Mouse (Mus musculus) midbrain, embryonic 10.5 days (tissue): ENCODE measurements around the gene Cebpa. TPM values are rescaled to one million over a fixed set of nuclear protein-coding genes. Genes with fewer than 3 reads are reported as not detected.

ENCODE experiments used
- DNase-seq: peaks from one replicate; pipeline ENCODE4 v3.0.0-alpha.2; 2017; ENCODE audit warnings: low spot score
- H3K27ac ChIP-seq: fragments of 300-500 bp; sonication (generic); replicated peaks from 2 replicates; pipeline ENCODE4 v1.5.1; 2016; ENCODE audit warnings: mild to moderate bottlenecking
- H3K27me3 ChIP-seq: fragments of 300-500 bp; sonication (generic); 2 replicates; pipeline ENCODE4 v1.6.1; 2016; ENCODE audit warnings: low read depth, mild to moderate bottlenecking; ENCODE audit not compliant: poor library complexity, severe bottlenecking
- H3K36me3 ChIP-seq: fragments of 300-500 bp; sonication (generic); 2 replicates; pipeline ENCODE4 v1.6.1; 2016; ENCODE audit warnings: mild to moderate bottlenecking, moderate library complexity
- H3K4me1 ChIP-seq: fragments of 300-500 bp; sonication (generic); 2 replicates; pipeline ENCODE4 v1.6.1; 2016
- H3K4me3 ChIP-seq: fragments of 300-500 bp; sonication (generic); 2 replicates; pipeline ENCODE4 v1.5.1; 2016; ENCODE audit warnings: mild to moderate bottlenecking, moderate library complexity
- H3K9me3 ChIP-seq: fragments of 300-500 bp; sonication (generic); replicated peaks from 2 replicates; pipeline ENCODE4 v1.6.1; 2016; ENCODE audit warnings: mild to moderate bottlenecking
- WGBS: fragments of 180-500 bp; shearing (Covaris S2); methylation state at CpG from one replicate; pipeline ENCODE4 v1.1.7; 2016; 5-methylcytosine and 5-hydroxymethylcytosine counted together
- polyA plus RNA-seq: library from polyadenylated mRNA; unstranded; fragments of >200 nt; fragmentation: Nextera tagmentation; extraction: Ambion mirVana; gene quantifications from 2 replicates; pipeline ENCODE4 v1.2.1, GENCODE M21; 2016

Gene Cebpa
- polyA plus RNA-seq, 1 experiment from 2014 or later, result 0.38 TPM

GRCm38 (mm10) chr7:35122401-35123320 lies 3.6 kb downstream of the Cebpa start:
- Histone ChIP-seq H3K36me3 (no peaks in the 10 kb centered on the region), H3K27me3 (peaks cover 91% of the 10 kb centered on the region), H3K4me3 (no peak overlapping the region), H3K27ac (no peak overlapping the region), H3K9me3 (no peaks in the 10 kb centered on the region), H3K4me1 (peaks cover 47% of the 10 kb centered on the region)
- no peak for DNase-seq
- WGBS, result 52% methylated on average over 10 of the region's 10 CpGs

GRCm38 (mm10) chr7:35123431-35123953 lies 4.4 kb downstream of the Cebpa start:
- Histone ChIP-seq H3K27me3 (peaks cover 85% of the 10 kb centered on the region), H3K4me3 (no peak overlapping the region), H3K9me3 (no peaks in the 10 kb centered on the region), H3K27ac (no peak overlapping the region), H3K36me3 (no peaks in the 10 kb centered on the region), H3K4me1 (peaks cover 39% of the 10 kb centered on the region)
- no peak for DNase-seq
- 36% methylated on average over 10 of the region's 10 CpGs for WGBS

- 77% methylated on average over 5 of the region's 5 CpGs for WGBS
- H3K4me3 ChIP-seq, result no peak overlapping the region
- no peaks in the 10 kb centered on the region for H3K9me3 ChIP-seq
- no peaks in the 10 kb centered on the region for H3K36me3 ChIP-seq
- H3K27ac ChIP-seq, result no peak overlapping the region
- H3K4me1 ChIP-seq, result peaks cover 32% of the 10 kb centered on the region
- DNase-seq, result no peak
- peaks cover 87% of the 10 kb centered on the region for H3K27me3 ChIP-seq
Observed at GRCm38 (mm10) chr7:35124216-35124615, 5.1 kb downstream of the Cebpa start.

GRCm38 (mm10) chr7:35124745-35125144 lies 5.7 kb downstream of the Cebpa start:
- peaks cover 85% of the 10 kb centered on the region for H3K27me3 ChIP-seq
- peaks cover 27% of the 10 kb centered on the region for H3K4me1 ChIP-seq
- no peak overlapping the region for H3K27ac ChIP-seq
- no peak for DNase-seq
- H3K4me3 ChIP-seq, result no peak overlapping the region
- 64% methylated on average over 6 of the region's 6 CpGs for WGBS
- no peaks in the 10 kb centered on the region for H3K9me3 ChIP-seq
- no peaks in the 10 kb centered on the region for H3K36me3 ChIP-seq

- Histone ChIP-seq H3K4me3 (no peak overlapping the region), H3K27me3 (peaks cover 73% of the 10 kb centered on the region)
- 85% methylated on average over 5 of the region's 5 CpGs for WGBS
Observed at GRCm38 (mm10) chr7:35125971-35126370, 6.9 kb downstream of the Cebpa start.

GRCm38 (mm10) chr7:35127001-35127400 lies 7.9 kb downstream of the Cebpa start:
- Histone ChIP-seq H3K27me3 (peaks cover 62% of the 10 kb centered on the region), H3K36me3 (no peaks in the 10 kb centered on the region), H3K4me3 (no peak overlapping the region), H3K4me1 (peaks cover 9% of the 10 kb centered on the region; the same call in 1 of the 2 replicates), H3K9me3 (no peaks in the 10 kb centered on the region), H3K27ac (no peak overlapping the region)
- no peak for DNase-seq
- 84% methylated on average over 10 of the region's 10 CpGs for WGBS

More at GRCm38 (mm10) chr7:35125971-35126370, 6.9 kb downstream of the Cebpa start:
- H3K36me3 ChIP-seq, result no peaks in the 10 kb centered on the region
- no peaks in the 10 kb centered on the region for H3K9me3 ChIP-seq
- H3K4me1 ChIP-seq, result peaks cover 15% of the 10 kb centered on the region
- no peak overlapping the region for H3K27ac ChIP-seq
- DNase-seq, result no peak

- Histone ChIP-seq H3K4me1 (peaks cover 9% of the 10 kb centered on the region; the same call in 1 of the 2 replicates), H3K36me3 (no peaks in the 10 kb centered on the region), H3K27me3 (peaks cover 55% of the 10 kb centered on the region), H3K9me3 (no peaks in the 10 kb centered on the region), H3K4me3 (no peak overlapping the region), H3K27ac (no peak overlapping the region)
- DNase-seq, result no peak
- WGBS, result 53% methylated on average over 6 of the region's 6 CpGs
Observed at GRCm38 (mm10) chr7:35127721-35128120, 8.6 kb downstream of the Cebpa start.

GRCm38 (mm10) chr7:35128677-35129567 lies 9.8 kb downstream of the Cebpa start:
- no peak for DNase-seq
- H3K4me3 ChIP-seq, result no peak overlapping the region
- peaks cover 43% of the 10 kb centered on the region for H3K27me3 ChIP-seq
- H3K36me3 ChIP-seq, result no peaks in the 10 kb centered on the region
- 75% methylated on average over 17 of the region's 17 CpGs for WGBS
- H3K9me3 ChIP-seq, result no peaks in the 10 kb centered on the region
- peaks cover 4% of the 10 kb centered on the region; the same call in 1 of the 2 replicates for H3K4me1 ChIP-seq
- no peak overlapping the region for H3K27ac ChIP-seq

- DNase-seq, result no peak
- WGBS, result 92% methylated on average over 13 of the region's 13 CpGs
- Histone ChIP-seq H3K27ac (no peak overlapping the region), H3K27me3 (peaks cover 31% of the 10 kb centered on the region), H3K4me3 (no peak overlapping the region), H3K36me3 (no peaks in the 10 kb centered on the region), H3K4me1 (peaks cover 8% of the 10 kb centered on the region; the same call in 1 of the 2 replicates), H3K9me3 (no peaks in the 10 kb centered on the region)
Observed at GRCm38 (mm10) chr7:35130059-35130738, 11.1 kb downstream of the Cebpa start.

- Histone ChIP-seq H3K4me3 (no peak overlapping the region), H3K4me1 (peaks cover 12% of the 10 kb centered on the region; the same call in 1 of the 2 replicates), H3K36me3 (no peaks in the 10 kb centered on the region), H3K27ac (no peak overlapping the region), H3K9me3 (no peaks in the 10 kb centered on the region), H3K27me3 (peaks cover 26% of the 10 kb centered on the region)
- DNase-seq, result no peak
- WGBS, result 89% methylated on average over 5 of the region's 5 CpGs
Observed at GRCm38 (mm10) chr7:35130888-35131287, 11.8 kb downstream of the Cebpa start.

GRCm38 (mm10) chr7:35131601-35132000 lies 12.5 kb downstream of the Cebpa start:
- no peak overlapping the region for H3K27ac ChIP-seq
- no peaks in the 10 kb centered on the region for H3K9me3 ChIP-seq
- H3K27me3 ChIP-seq, result peaks cover 19% of the 10 kb centered on the region
- no peak overlapping the region for H3K4me3 ChIP-seq
- DNase-seq, result no peak
- WGBS, result 94% methylated on average over 9 of the region's 9 CpGs
- no peaks in the 10 kb centered on the region for H3K36me3 ChIP-seq
- peaks cover 12% of the 10 kb centered on the region; the same call in 1 of the 2 replicates for H3K4me1 ChIP-seq

- no peak overlapping the region for H3K27ac ChIP-seq
- 58% methylated on average over 5 of the region's 5 CpGs for WGBS
- DNase-seq, result no peak
- H3K9me3 ChIP-seq, result no peaks in the 10 kb centered on the region
- H3K4me3 ChIP-seq, result no peak overlapping the region
- no peaks in the 10 kb centered on the region for H3K27me3 ChIP-seq
- H3K4me1 ChIP-seq, result peaks cover 12% of the 10 kb centered on the region; the same call in 1 of the 2 replicates
- no peaks in the 10 kb centered on the region for H3K36me3 ChIP-seq
Observed at GRCm38 (mm10) chr7:35134621-35135020, 15.5 kb downstream of the Cebpa start.
